Mouse (Mus musculus) lung, embryonic 14.5 days (tissue): Measurements from ENCODE around the gene Nkd2. TPM values are rescaled to one million over a fixed set of nuclear protein-coding genes. Genes with fewer than 3 reads are reported as not detected.

Experiments
- ATAC-seq: fragments of 200-750 bp; cut with Nextera tagmentation; 2 replicates; pipeline ENCODE4 v1.8.0; 2017; ENCODE audit warnings: mild to moderate bottlenecking, moderate TSS enrichment, moderate library complexity; ENCODE audit not compliant: insufficient read depth
- DNase-seq: peaks from one replicate; pipeline ENCODE4 v3.0.0-alpha.2; 2015
- H3K27ac ChIP-seq: fragments of 300-500 bp; sonication (generic); 2 replicates; pipeline ENCODE4 v1.5.1; 2014; ENCODE audit warnings: low read depth, mild to moderate bottlenecking, moderate library complexity
- H3K27me3 ChIP-seq: fragments of 300-500 bp; sonication (generic); 2 replicates; pipeline ENCODE4 v1.6.1; 2014; ENCODE audit warnings: low read length, control low read depth; ENCODE audit not compliant: insufficient read depth
- H3K36me3 ChIP-seq: fragments of 300-500 bp; sonication (generic); 2 replicates; pipeline ENCODE4 v1.6.1; 2014; ENCODE audit warnings: control low read depth; ENCODE audit not compliant: insufficient read depth
- H3K4me1 ChIP-seq: fragments of 300-500 bp; sonication (generic); 2 replicates; pipeline ENCODE4 v1.6.1; 2014; ENCODE audit warnings: antibody characterized with exemption, control low read depth; ENCODE audit not compliant: insufficient read depth
- H3K4me2 ChIP-seq: fragments of 300-500 bp; sonication (generic); 2 replicates; pipeline ENCODE4 v1.6.1; 2014; ENCODE audit warnings: mild to moderate bottlenecking
- H3K4me3 ChIP-seq: fragments of 300-500 bp; sonication (generic); 2 replicates; pipeline ENCODE4 v1.5.1; 2014; ENCODE audit warnings: low read depth, low read length
- H3K9ac ChIP-seq: fragments of 300-500 bp; sonication (generic); 2 replicates; pipeline ENCODE4 v1.6.1; 2014
- H3K9me3 ChIP-seq: fragments of 300-500 bp; sonication (generic); 2 replicates; pipeline ENCODE4 v1.6.1; 2016; ENCODE audit warnings: low read depth, low read length, control low read depth
- CTCF ChIP-seq: IDR thresholded peaks from 2 replicates; pipeline ENCODE4 v1.5.1; 2016; ENCODE audit warnings: antibody characterized with exemption, low read depth
- WGBS: fragments of 180-500 bp; shearing (Covaris S2); extraction: QIAGEN DNeasy Blood & Tissue Kit; methylation state at CpG from one replicate; pipeline ENCODE4 v1.1.7; 2014; 5-methylcytosine and 5-hydroxymethylcytosine counted together
- polyA plus RNA-seq: library from polyadenylated mRNA; unstranded; fragments of >200 nt; fragmentation: Nextera tagmentation; extraction: Ambion mirVana; gene quantifications from 2 replicates; pipeline ENCODE4 v1.2.1, GENCODE M21; 2014

The Nkd2 gene
- polyA plus RNA-seq, 1 experiment from 2014 or later = 4.6 TPM

DNA sequence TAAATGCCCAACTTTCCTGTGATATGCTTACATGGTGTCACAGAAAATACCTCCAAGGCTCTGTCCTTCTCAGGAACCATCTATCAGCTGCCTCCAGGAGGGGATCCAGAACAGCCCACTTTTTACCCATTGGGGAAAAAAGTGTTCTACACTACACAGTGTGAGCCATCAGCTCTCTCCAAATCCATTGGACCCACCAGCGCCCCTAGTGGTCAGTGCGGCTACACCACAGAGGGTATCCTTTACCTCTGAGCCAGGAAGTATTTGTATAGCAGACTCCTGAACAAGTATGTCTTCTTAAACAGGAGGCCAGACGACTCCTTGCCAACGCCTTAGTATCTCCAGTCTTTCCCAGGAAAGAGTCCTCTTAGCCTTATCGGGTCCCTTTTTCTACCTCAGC lies 32.4 kb upstream of the Nkd2 start:
- Histone ChIP-seq H3K4me1 (no peaks in the 10 kb centered on the region), H3K9ac (no peak overlapping the region), H3K27ac (no peak overlapping the region), H3K36me3 (no peaks in the 10 kb centered on the region), H3K4me3 (no peak overlapping the region), H3K27me3 (no peaks in the 10 kb centered on the region), H3K9me3 (no peaks in the 10 kb centered on the region), H3K4me2 (no peak overlapping the region)
- peak; percentile 33 for TF ChIP-seq CTCF
- WGBS = 91% methylated on average over 5 of the region's 5 CpGs
- peak; percentile 24 for DNase-seq
- no peak for ATAC-seq

- H3K27ac ChIP-seq = no peak overlapping the region
- H3K9ac ChIP-seq = no peak overlapping the region
- no peaks in the 10 kb centered on the region for H3K36me3 ChIP-seq
- TF ChIP-seq CTCF = no peak
- DNase-seq (no peak), ATAC-seq (no peak)
- no peaks in the 10 kb centered on the region for H3K9me3 ChIP-seq
- 73% methylated on average over 2 of the region's 2 CpGs for WGBS
- no peaks in the 10 kb centered on the region for H3K4me1 ChIP-seq
- no peak overlapping the region for H3K4me2 ChIP-seq
- H3K27me3 ChIP-seq = no peaks in the 10 kb centered on the region
- no peak overlapping the region for H3K4me3 ChIP-seq
These were observed 24.7 kb upstream of the Nkd2 start for GRCm38 (mm10) chr13:73872159-73872558.

GRCm38 (mm10) chr13:73846589-73847464 lies 604 bp downstream of the Nkd2 start:
- Histone ChIP-seq H3K27ac (no peak overlapping the region), H3K4me2 (peak overlapping the region; percentile 88), H3K9ac (peak overlapping the region; percentile 56), H3K4me1 (no peaks in the 10 kb centered on the region; the same call in 1 of the 2 replicates), H3K27me3 (peaks cover 20% of the 10 kb centered on the region), H3K36me3 (no peaks in the 10 kb centered on the region), H3K9me3 (no peaks in the 10 kb centered on the region), H3K4me3 (peak overlapping the region; percentile 53)
- no peak for TF ChIP-seq CTCF
- peak; percentile 57 for DNase-seq
- under 1% methylated on average over 65 of the region's 65 CpGs for WGBS
- peak; percentile 81 for ATAC-seq

- H3K27ac ChIP-seq = no peak overlapping the region
- no peaks in the 10 kb centered on the region; the same call in 1 of the 2 replicates for H3K4me1 ChIP-seq
- H3K4me2 ChIP-seq = no peak overlapping the region
- no peak overlapping the region for H3K4me3 ChIP-seq
- no peak for TF ChIP-seq CTCF
- no peak for ATAC-seq
- no peak for DNase-seq
- no peak overlapping the region for H3K9ac ChIP-seq
- H3K36me3 ChIP-seq = no peaks in the 10 kb centered on the region
- H3K9me3 ChIP-seq = no peaks in the 10 kb centered on the region
- H3K27me3 ChIP-seq = peaks cover 20% of the 10 kb centered on the region
These were observed 4.7 kb downstream of the Nkd2 start for GRCm38 (mm10) chr13:73842696-73843095.

- no peak overlapping the region for H3K27ac ChIP-seq
- 76% methylated on average over 4 of the region's 4 CpGs for WGBS
These were observed 7.7 kb downstream of the Nkd2 start for GRCm38 (mm10) chr13:73839740-73840139.

DNA sequence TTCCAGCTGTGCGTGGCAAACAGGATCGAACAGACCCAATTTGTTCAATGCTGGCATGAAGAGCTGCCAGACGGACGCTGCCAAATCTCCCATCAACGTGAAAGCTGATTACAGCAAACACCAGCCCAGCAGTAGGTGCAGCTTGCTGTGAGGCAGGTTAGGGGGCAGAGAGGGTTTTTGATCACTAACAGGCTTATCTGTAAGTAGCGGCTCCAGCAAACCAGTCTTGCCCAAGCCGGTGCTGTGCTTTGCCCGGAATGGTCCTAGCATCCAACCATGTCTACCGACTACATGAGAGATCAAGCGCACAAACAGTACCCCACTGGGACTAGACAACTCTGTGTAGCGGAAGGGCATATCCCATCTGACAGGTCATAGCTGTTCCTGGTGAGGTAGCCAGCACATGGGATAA lies 8.3 kb downstream of the Nkd2 start:
- DNase-seq (no peak), ATAC-seq (no peak)
- Histone ChIP-seq H3K4me2 (no peak overlapping the region), H3K36me3 (no peaks in the 10 kb centered on the region), H3K27ac (no peak overlapping the region), H3K9me3 (no peaks in the 10 kb centered on the region), H3K9ac (no peak overlapping the region), H3K4me3 (no peak overlapping the region), H3K4me1 (no peaks in the 10 kb centered on the region; the same call in 1 of the 2 replicates), H3K27me3 (no peaks in the 10 kb centered on the region)
- WGBS = 77% methylated on average over 11 of the region's 11 CpGs
- TF ChIP-seq CTCF = no peak

More at GRCm38 (mm10) chr13:73839740-73840139, 7.7 kb downstream of the Nkd2 start:
- TF ChIP-seq CTCF = no peak
- Histone ChIP-seq H3K4me2 (no peak overlapping the region), H3K9ac (no peak overlapping the region), H3K4me1 (no peaks in the 10 kb centered on the region; the same call in 1 of the 2 replicates), H3K36me3 (no peaks in the 10 kb centered on the region), H3K4me3 (no peak overlapping the region), H3K9me3 (no peaks in the 10 kb centered on the region), H3K27me3 (no peaks in the 10 kb centered on the region)
- DNase-seq (no peak), ATAC-seq (no peak)

GRCm38 (mm10) chr13:73837708-73838107 lies 9.7 kb downstream of the Nkd2 start:
- WGBS = 67% methylated on average over 8 of the region's 8 CpGs
- no peaks in the 10 kb centered on the region for H3K27me3 ChIP-seq
- DNase-seq = no peak

More at GRCm38 (mm10) chr13:73837708-73838107, 9.7 kb downstream of the Nkd2 start:
- Histone ChIP-seq H3K36me3 (no peaks in the 10 kb centered on the region), H3K4me2 (no peak overlapping the region), H3K9me3 (no peaks in the 10 kb centered on the region), H3K4me1 (no peaks in the 10 kb centered on the region; the same call in 1 of the 2 replicates), H3K9ac (no peak overlapping the region), H3K4me3 (no peak overlapping the region), H3K27ac (no peak overlapping the region)
- no peak for TF ChIP-seq CTCF
- ATAC-seq = no peak
